Mouse (Mus musculus) cerebellum, adult 11-12 months (tissue): ENCODE measurements around the gene Phf24.

Experiments used
- DNase-seq: peaks from one replicate; pipeline ENCODE4 v3.0.0; 2022

Gene Phf24

GRCm38 (mm10) chr4:42916617-42917401 is at the start of gene Phf24:
Gene Phf24, plus strand, starts transcription at chr4:42916660.
- peak; percentile 28 for DNase-seq

- DNase-seq = no peak
These were observed 49.1 kb upstream of the Phf24 start for GRCm38 (mm10) chr4:42867390-42867789.

- DNase-seq = no peak
These were observed 48.3 kb upstream of the Phf24 start for GRCm38 (mm10) chr4:42868193-42868592.

DNA sequence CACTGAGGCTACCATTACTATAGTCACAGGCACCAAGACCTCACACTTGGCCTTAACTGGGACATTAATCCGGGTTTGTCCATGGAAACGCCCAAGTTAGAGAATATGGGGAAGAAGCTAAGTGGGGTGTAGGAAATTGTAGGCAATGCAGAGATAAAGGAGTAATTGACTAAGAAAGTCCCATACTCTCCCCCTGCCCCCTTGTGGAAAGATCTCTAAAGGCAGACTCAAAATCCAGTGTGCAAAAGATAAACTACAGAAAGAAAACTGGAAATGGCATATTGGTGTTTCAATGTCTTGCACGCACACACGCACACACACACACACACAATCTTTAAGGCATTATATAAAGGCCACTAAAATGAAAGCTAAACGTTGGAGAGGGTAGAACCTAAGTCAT is 45.7 kb upstream of the Phf24 start:
- no peak for DNase-seq

GRCm38 (mm10) chr4:42872151-42872550 is 44.3 kb upstream of the Phf24 start:
- DNase-seq = no peak

- DNase-seq = no peak
These were observed 43.6 kb upstream of the Phf24 start for GRCm38 (mm10) chr4:42872746-42873435.

DNA sequence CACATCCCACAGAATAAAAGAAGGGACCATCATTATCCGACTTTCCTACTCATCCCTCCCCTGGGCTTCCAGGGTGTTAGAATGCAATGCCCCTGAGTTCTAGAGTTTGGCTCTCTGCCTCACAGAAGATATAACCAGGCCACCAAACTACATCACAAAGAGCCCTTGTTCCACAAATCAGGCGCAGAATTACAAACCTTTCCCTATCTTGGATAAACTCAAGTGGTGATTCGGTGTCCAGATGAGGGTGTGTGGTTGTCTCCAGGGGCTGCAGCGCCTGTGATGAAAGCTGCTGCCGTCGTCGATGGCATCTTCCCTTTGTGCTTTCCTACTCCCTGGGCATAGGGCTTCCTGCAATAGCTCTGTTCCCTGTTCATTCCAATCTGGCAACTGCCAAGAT is 42.3 kb upstream of the Phf24 start, which contains the start of gene Fam205c:
TSS of gene Fam205c (minus strand) at position 101 of the 400 bp plus-strand sequence.
- DNase-seq = no peak

DNA sequence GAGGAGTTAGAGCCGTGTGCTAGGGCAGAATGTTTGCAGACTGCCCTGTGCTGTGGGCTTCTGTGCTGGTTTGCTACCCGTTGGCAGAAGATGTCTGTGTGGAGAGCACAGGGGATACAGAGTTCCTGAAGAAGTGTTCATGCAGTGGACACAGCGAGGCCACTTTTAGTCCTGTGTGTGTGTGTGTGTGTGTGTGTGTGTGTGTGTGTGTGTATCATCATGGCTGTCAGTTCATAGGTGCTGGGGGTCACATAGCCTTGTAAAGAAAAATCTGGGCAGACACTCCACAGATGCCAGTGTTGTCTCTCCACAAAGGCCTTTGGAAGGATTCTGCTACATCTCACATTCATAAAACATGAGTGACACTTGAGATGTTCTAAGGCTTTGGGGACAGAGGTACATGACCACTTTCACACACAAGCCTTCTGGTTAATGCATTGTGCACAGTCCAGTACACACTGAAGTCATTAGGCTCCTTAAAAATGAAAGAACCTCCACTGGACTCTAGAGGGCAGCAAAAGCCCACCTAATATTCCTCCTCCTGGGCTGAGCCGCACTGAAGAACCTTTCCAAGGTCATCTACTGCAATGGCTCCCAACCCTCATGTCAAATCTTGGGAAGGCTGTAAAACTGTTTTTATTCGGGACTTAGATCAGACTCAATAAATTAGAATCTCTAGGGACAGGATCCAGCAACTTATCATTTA is 39.7 kb upstream of the Phf24 start:
- peak; percentile 47 for DNase-seq

GRCm38 (mm10) chr4:42877657-42878056 is 38.8 kb upstream of the Phf24 start:
- no peak for DNase-seq

- DNase-seq = no peak
These were observed 36.4 kb upstream of the Phf24 start for GRCm38 (mm10) chr4:42879829-42880676.

DNA sequence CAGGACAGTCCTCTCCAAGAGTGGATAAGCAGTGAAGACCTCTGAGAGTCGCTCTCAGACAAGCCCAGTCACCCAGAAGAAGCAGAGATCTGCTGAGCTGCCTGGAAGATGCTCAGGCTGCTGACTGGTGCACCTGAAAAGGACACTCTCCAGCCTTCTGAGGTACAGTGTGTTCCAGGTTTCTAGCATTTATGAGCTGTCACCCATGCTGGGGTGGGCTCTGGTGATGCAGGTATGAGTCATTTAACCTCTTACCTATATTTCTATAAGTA is 35.8 kb upstream of the Phf24 start:
- DNase-seq = no peak

DNA sequence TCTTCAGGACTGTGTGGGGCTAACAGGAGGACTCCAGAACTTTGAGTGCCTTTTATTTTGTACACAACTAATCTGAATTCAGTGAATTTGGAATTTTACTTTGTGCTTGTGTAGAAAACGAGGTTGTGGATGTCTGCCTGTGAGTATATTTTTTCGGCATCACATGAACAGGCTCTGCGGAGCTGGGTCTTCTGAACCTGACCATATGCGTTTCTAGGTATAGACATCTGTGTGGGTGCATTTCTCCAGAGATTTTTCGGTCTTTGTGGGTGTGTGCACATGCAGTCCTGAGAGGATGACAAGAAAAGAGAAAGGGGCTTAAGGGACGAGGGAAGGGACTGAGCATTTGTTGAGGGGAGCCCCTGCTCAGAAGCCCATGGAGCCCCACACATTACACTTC is 29.5 kb upstream of the Phf24 start:
- DNase-seq = no peak

- no peak for DNase-seq
These were observed 27.7 kb upstream of the Phf24 start for GRCm38 (mm10) chr4:42888806-42889205.

DNA sequence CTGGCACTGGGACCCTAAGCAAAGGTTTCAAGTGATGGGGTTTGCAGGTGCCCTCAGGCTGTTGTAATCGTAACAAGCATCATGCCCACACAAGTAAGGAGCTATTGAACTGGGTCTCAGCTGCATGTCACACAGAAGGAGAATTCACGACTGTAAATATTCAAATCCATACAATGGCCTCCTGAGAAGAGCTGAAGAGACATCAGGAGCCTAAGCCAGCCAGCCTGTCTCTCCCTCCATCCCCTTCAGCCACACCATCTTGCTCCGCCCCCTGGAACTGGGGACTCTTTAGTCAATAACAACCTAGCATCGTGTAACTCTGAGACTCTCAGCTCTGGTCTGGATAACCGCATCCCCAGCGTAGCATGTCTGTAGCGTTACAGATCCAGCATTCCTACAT is 25.3 kb upstream of the Phf24 start:
- no peak for DNase-seq

GRCm38 (mm10) chr4:42895118-42895517 is 21.3 kb upstream of the Phf24 start:
- no peak for DNase-seq

- DNase-seq = no peak
These were observed 17.5 kb upstream of the Phf24 start for GRCm38 (mm10) chr4:42898914-42899313.

- no peak for DNase-seq
These were observed 15.6 kb upstream of the Phf24 start for GRCm38 (mm10) chr4:42900878-42901277.

GRCm38 (mm10) chr4:42902174-42902573 is 14.3 kb upstream of the Phf24 start:
- DNase-seq = no peak

GRCm38 (mm10) chr4:42902730-42903129 is 13.7 kb upstream of the Phf24 start:
- peak; percentile 18 for DNase-seq

GRCm38 (mm10) chr4:42903942-42904341 is 12.5 kb upstream of the Phf24 start:
- no peak for DNase-seq

DNA sequence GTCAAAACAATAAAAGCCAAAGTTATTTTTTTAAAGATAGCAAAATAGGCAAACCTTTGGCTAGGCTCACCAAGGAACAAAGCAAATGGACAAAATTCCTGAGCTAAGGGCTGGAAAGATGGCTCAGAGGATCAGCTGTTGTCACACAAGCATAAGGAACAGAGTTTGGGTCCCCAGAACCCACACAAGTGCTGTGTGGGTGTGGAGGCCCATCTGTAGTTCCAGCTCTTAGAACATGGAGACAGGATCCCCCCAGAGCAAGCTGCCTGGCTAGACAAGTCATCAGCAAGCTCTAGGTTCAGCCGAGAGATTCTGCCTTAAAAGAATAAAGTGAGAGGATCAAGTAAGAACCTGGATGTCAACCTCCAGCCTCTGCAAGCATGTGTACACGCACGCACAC is 11.9 kb upstream of the Phf24 start:
- no peak for DNase-seq

DNA sequence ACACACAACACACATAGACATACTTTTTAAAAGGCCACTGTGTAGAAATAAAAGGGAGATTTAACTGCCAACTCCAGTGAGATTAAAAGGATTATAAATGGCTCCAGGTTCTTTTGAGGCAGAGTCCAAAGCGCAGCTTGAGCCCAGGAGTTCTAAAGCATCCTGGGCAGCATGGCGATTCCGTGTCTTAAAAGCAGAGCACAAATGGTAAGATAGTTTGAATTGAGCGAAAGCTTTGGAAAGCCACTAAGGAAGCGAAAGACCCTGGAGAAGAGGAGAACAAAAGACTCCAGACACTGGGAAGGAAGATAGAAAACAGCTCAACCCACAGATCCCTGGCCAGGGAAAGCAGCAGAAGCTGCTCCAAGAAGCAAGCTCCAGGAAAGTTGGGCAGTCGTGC is 11.5 kb upstream of the Phf24 start:
- no peak for DNase-seq

DNA sequence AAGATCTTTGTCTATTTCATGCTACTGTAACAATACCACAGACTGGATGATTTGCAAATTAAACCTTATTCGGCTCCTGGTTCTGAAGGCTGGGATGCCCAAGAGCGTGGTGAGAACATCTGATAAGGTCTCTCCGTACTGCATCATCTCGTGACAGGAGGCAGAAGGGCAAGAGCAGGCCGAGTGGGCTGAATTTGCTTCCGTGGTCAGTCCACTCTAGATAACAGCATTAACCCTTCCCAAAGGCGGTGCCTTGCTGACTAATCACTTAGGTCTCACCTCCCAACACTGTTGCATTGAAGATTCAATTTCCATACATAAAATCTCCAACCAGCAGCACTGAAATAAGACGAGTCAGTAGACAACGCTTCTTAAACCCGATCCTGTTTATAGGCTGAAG is 3.1 kb upstream of the Phf24 start:
- DNase-seq = no peak
